Mouse (Mus musculus) retina, embryonic 14.5 days (tissue): ENCODE data around the gene Fuca2.

Experiments
- DNase-seq: peaks from one replicate; pipeline ENCODE4 v3.0.0-alpha.2; 2015; ENCODE audit warnings: low spot score

Fuca2 gene

DNA sequence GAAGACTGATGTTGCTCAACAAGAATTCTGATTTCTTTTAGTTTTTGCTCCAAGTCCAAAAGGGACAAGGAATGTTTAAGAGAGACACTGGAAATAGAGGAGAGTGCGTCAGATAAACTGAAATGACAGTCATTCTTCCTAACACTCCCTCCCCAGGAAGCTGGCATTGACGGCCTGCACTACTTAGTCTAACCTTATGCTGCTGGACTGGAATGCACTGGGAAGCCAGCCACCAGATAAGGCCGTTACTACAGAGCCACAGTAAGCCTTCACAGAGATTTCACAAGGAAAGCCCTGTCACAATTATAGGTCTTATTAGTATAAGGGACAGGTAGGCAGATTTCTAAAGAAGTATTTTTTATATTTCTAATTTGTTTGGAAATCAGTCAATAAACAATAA is 35.4 kb downstream of the Fuca2 start:
- no peak for DNase-seq

DNA sequence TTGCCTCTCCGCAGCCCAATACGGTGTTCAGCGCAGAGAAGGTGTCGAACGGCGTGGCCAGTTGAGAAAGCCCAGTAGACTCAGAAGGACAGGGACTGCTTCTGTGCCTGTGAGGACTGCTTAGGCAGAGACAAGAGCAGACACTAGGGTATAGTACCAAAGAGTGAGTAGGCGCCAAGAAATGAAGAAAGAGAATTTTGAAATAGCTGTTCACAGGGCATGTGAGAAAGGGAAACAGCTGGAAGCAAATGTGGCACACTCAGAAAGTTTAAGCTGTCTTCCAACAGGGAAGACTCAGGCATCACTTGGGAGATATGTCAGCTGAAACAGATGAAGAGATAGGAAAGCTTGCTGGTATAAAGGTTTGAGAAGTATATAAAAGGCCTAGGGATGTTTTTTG is 37.4 kb downstream of the Fuca2 start:
- no peak for DNase-seq

DNA sequence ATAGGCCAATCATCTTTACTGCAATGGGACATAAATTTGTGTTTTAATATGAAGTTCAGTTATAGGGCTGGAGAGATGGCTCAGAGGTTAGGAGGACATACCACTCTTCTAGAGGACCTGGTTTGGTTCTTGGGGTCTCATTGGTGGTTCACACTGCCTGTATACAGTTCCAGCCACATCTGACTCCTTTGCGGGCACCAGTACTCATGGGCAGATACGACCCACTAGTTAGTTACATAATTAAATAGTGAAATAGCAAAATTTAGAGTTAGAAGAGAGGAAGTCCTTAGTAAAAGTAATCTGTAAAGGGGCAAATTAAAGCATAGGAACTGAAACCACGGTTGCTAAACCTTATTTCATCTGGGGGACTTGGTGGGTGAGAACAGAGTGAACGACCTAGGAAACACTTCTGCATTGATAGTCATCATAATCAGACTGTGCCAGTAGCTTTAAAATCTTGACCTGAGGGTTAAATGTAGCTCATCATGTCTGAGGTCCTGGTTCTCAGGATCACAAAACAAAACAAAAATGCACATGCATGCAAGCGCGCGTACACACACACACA is 40.5 kb downstream of the Fuca2 start:
- no peak for DNase-seq

DNA sequence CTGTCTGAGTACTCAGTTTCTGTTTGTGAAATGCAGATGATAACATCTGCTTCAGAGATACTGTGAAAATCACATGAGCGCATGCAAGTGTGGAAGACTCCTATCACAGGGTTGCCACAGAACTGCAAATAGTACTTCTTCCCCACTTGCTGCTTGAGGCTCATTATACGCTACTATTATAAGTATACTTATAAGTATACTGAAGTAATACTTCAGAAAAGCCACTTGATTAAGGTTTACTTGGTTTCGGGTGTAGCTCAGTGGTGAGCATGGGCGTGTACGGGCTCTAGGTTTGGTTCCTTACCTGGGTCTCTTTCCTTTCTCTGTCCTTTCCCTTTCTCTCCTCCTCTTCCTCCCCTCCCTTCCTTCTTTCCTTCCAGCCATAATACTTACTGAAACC is 42.4 kb downstream of the Fuca2 start:
- no peak for DNase-seq

DNA sequence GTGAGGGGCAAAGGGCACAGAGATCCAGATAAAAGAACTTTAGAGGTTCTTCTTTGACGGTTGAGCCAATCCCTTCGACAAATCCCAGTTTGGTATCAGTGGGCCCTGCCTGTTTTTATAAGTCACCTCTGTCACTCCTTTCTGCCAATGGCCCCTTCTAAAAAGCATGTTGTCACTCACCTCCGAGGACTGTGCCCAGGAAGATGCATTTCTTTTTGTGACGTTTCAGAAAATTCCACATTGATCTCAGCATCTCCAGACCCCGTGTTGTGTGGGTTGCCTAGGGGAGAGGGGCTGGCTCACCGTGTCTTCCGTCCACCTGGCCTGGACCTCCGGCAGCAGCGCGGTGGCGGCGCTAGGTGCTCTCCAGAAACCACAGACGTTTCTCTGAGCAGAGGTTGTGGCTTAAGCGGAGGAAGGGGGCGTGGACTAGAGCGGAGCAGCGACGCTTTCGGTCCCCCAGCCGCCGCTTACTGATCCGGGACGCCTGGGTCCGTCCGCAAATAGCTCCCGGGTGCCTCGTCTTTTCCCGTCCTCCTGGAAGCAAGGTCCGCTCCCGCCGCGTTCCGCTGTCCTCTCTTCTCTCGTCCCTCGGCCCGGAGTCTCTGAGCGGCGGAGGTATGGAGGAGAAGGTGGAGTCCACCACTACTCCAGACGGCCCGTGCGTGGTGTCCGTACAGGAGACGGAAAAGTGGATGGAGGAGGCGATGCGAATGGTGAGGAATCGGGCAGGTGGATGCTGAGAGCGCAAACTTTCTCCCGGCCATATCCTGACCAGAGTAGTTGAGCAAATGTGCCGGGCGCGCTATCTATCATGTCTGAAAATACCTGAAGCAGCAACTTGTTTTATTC is 53.5 kb downstream of the Fuca2 start, which contains the start of the genes Adat2 and Pex3:
Adat2 (plus strand) TSS at position 249 of the 852 bp plus-strand sequence.
Pex3 (minus strand) TSS at position 497 of the 852 bp plus-strand sequence.
- peak; percentile 95 for DNase-seq

DNA sequence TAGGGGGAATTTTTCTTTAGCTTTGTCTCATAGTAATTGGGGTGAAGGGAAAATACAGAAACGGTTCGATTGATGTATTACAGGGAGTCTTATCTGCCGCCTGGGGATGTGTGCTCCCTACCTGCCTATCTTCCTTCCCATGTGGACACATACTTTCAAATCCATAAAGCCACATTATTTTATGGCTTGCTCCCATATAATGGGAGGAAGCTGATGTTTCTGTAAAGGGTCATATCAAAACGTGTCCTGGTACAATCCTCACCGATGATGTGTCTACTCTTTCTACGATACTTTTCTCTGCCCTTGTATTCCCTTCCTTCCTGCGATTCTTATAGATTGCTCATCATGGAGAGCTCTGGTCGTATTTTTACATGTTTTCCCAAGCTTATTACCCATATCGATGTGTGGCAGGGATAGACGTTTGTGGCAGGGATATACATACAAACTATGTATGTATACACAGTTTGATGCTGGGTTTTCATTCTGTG is 54.2 kb downstream of the Fuca2 start:
- DNase-seq, result no peak

DNA sequence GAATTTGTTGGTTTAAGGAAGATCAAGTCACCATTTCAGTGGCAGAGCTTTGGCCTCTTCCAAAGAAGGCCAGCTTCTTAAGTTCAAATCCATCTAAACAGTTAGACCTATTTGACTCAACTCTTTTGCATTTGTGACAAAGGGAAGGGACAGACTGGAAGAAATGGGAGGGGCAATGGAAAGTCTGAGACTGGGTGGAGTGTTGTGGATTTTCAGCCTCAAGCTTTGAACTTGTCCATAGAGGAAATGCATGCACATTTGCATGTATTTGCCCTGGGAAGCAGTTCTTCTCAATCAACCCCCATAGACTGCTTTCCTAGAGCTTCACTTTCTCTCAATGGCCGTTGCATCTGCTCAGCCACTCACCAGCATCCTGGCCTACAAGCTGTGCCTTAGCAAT is 55.0 kb downstream of the Fuca2 start:
- no peak for DNase-seq

DNA sequence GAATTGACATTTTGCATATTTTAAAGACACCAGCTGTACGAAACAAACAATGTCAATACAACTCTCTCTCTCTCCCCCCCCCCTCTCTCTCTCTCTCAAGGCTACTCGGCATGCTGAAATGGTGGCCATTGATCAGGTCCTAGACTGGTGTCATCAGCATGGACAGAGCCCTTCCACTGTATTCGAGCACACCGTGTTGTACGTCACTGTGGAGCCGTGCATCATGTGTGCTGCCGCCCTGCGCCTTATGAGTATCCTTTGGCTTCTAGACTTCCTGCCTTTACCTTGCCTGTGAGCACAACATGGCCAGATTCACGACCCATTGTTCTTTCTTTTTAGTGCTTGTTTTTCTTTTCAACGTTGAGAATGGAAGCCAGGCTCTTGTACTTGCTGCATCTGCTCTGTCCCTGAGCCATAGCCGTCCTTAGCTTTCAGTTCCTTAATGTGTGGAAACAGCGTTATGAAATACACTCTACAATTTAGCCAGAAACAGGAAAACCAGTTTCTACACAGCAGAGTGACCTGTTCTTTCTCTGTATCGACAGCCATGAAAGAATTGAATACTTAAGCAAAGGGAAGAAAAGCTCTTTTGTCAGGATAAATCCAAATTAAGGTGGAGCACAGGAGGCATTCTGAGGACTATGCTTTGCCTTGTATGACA is 60.8 kb downstream of the Fuca2 start:
- no peak for DNase-seq

DNA sequence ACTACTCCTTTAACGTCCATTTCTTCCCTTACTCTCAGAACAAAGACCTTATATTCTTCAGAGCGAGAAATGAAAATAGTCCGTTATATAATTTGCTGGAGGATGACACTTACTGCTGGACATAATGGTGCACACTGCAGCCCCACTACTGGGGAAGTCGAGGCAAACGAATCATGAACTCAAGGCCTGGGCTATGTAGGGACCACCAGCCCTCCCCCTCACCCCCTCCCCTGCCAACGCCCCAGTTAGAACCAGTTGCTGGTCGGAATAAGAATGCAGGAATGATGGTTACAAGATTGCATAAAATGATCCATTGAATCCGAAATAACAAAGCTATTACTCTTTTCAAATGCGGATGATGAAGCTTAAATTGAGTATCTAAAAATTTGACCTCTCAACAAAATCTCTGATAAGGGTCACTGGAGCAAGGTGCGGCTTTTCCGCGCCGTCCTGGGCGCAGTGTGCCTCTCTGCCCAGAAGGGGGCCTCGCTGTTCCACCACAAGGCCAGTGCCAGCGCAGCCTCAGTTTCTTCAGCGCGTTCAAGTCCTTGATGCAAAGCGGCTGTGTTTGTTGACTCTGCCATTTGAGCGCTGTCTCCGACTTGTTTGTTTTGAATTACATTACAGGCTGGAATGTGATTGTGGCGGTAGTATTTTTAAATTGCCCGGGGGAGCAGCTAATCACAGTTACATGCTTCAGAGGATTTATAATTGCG is 65.2 kb downstream of the Fuca2 start:
- DNase-seq, result peak; percentile 77

DNA sequence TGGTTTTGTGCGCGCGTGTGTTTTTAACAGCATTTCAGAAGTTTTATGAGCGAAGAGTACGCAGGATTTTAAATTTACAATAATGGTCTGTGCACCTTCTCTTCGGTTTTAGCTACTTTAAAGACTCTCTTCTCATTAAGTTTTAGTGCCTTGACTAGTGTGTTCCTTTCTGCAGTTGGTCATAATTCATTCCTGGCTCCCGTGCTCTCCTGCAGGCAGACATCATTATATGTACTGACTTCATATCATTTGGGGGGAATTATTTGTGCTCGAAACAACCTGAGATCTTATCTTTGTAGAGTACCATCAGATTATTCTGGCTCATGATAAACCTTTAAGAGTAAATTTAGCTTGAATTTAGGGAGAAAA is 65.7 kb downstream of the Fuca2 start:
- DNase-seq, result no peak

DNA sequence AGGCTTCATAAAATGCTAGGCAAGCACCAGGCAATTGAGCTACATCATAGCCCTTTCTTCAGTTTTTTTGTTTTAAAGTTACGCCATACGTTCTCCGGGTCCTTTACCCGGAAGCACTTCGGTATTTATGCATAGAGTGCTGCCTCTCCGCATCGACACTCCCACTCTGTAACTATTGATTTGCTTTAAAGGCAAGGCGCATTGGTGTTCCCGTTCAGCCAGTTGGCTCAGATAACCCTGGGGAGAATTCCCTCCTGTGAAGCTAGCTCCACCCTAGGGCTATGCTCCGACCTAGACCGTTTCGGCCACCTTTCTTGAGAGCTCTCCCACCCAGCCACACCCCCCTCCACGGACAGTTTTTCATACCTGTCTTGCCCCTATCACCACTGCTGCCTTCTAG is 67.1 kb downstream of the Fuca2 start:
- no peak for DNase-seq
